Mouse (Mus musculus) intestine, embryonic 14.5 days (tissue): ENCODE measurements around the gene Prdm16. TPM values are rescaled to one million over a fixed set of nuclear protein-coding genes. Genes with fewer than 3 reads are reported as not detected.

Source experiments
- ATAC-seq: fragments of 200-750 bp; cut with Nextera tagmentation; replicated peaks from 2 replicates; pipeline ENCODE4 v1.8.0; 2017; ENCODE audit warnings: low read depth, moderate number of reproducible peaks, moderate TSS enrichment, moderate library complexity; ENCODE audit not compliant: low FRiP score, low TSS enrichment
- DNase-seq: peaks from one replicate; pipeline ENCODE4 v3.0.0-alpha.2; 2018; ENCODE audit warnings: low spot score
- H3K27ac ChIP-seq: fragments of 300-500 bp; sonication (generic); 2 replicates; pipeline ENCODE4 v1.5.1; 2014; ENCODE audit warnings: low read depth, mild to moderate bottlenecking, control low read depth
- H3K27me3 ChIP-seq: fragments of 300-500 bp; sonication (generic); replicated peaks from 2 replicates; pipeline ENCODE4 v1.6.1; 2014; ENCODE audit warnings: low read length, control low read depth; ENCODE audit not compliant: control insufficient read depth, insufficient read depth
- H3K36me3 ChIP-seq: fragments of 300-500 bp; sonication (generic); 2 replicates; pipeline ENCODE4 v1.6.1; 2014; ENCODE audit warnings: low read length, control low read depth; ENCODE audit not compliant: control insufficient read depth, insufficient read depth
- H3K4me1 ChIP-seq: fragments of 300-500 bp; sonication (generic); replicated peaks from 2 replicates; pipeline ENCODE4 v1.6.1; 2014; ENCODE audit warnings: low read length, control low read depth, mixed read lengths; ENCODE audit not compliant: control insufficient read depth, insufficient read depth
- H3K4me2 ChIP-seq: fragments of 300-500 bp; sonication (generic); 2 replicates; pipeline ENCODE4 v1.6.1; 2014; ENCODE audit warnings: low read length
- H3K4me3 ChIP-seq: fragments of 300-500 bp; sonication (generic); 2 replicates; pipeline ENCODE4 v1.5.1; 2014; ENCODE audit warnings: low read depth, low read length, control low read depth, mixed read lengths
- H3K9ac ChIP-seq: fragments of 300-500 bp; sonication (generic); 2 replicates; pipeline ENCODE4 v1.6.1; 2014; ENCODE audit warnings: mild to moderate bottlenecking, low read length
- H3K9me3 ChIP-seq: fragments of 300-500 bp; sonication (generic); 2 replicates; pipeline ENCODE4 v1.6.1; 2016; ENCODE audit warnings: low read length, control low read depth; ENCODE audit not compliant: control insufficient read depth
- WGBS: fragments of 180-500 bp; shearing (Covaris S2); extraction: QIAGEN DNeasy Blood & Tissue Kit; methylation state at CpG from one replicate; pipeline ENCODE4 v1.1.7; 2014; 5-methylcytosine and 5-hydroxymethylcytosine counted together
- polyA plus RNA-seq: library from polyadenylated mRNA; unstranded; fragments of >200 nt; fragmentation: Nextera tagmentation; extraction: Ambion mirVana; gene quantifications from 2 replicates; pipeline ENCODE4 v1.2.1, GENCODE M21; 2014

Prdm16 gene
- polyA plus RNA-seq, 1 experiment from 2014 or later = 19.7 TPM

DNA sequence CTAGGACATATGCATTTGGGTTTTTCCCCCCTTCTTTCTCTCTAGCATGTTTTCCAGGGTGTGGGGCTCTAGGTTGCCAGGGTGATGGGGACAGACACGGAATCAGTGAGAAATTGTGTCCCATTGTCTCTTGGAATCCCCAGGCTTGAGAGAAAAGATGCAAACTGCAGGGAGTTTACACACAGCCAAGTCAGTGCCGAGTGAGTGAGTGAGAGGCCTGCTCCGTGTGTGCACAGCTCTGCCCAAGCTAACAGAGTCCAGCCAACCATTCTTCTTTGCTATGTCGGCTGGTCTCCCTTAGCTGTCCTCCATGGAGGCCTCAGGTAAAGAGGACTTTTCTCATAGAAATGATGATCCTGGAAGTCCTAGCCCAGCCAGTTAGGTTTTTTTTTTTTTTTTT lies 233.7 kb downstream of the Prdm16 start:
- no peak overlapping the region for H3K4me2 ChIP-seq
- DNase-seq (no peak), ATAC-seq (no peak)
- no peaks in the 10 kb centered on the region for H3K36me3 ChIP-seq
- H3K9ac ChIP-seq = no peak overlapping the region
- H3K4me1 ChIP-seq = peaks cover 24% of the 10 kb centered on the region
- no peaks in the 10 kb centered on the region for H3K9me3 ChIP-seq
- H3K27me3 ChIP-seq = no peaks in the 10 kb centered on the region
- 51% methylated on average over 4 of the region's 4 CpGs for WGBS
- no peak overlapping the region; the same call in 1 of the 2 replicates for H3K27ac ChIP-seq
- no peak overlapping the region for H3K4me3 ChIP-seq

GRCm38 (mm10) chr4:154401982-154402932 lies 234.4 kb downstream of the Prdm16 start:
- DNase-seq (no peak), ATAC-seq (no peak)
- H3K27me3 ChIP-seq = no peaks in the 10 kb centered on the region
- no peak overlapping the region for H3K9ac ChIP-seq
- H3K9me3 ChIP-seq = no peaks in the 10 kb centered on the region
- peaks cover 24% of the 10 kb centered on the region for H3K4me1 ChIP-seq
- no peak overlapping the region; the same call in 1 of the 2 replicates for H3K27ac ChIP-seq
- no peak overlapping the region for H3K4me3 ChIP-seq
- H3K36me3 ChIP-seq = no peaks in the 10 kb centered on the region
- WGBS = 56% methylated on average over 10 of the region's 10 CpGs
- no peak overlapping the region for H3K4me2 ChIP-seq

- Histone ChIP-seq H3K27ac (no peak overlapping the region), H3K4me1 (peaks cover 24% of the 10 kb centered on the region), H3K9ac (no peak overlapping the region), H3K4me3 (no peak overlapping the region), H3K4me2 (no peak overlapping the region), H3K9me3 (no peaks in the 10 kb centered on the region), H3K36me3 (no peaks in the 10 kb centered on the region), H3K27me3 (no peaks in the 10 kb centered on the region)
- ATAC-seq = peak; percentile 61
- DNase-seq = no peak
- WGBS = 14% methylated on average over 5 of the region's 5 CpGs
These were observed 235.3 kb downstream of the Prdm16 start for GRCm38 (mm10) chr4:154401379-154401778.

GRCm38 (mm10) chr4:154400256-154401171 lies 236.2 kb downstream of the Prdm16 start:
- WGBS = 68% methylated on average over 24 of the region's 24 CpGs
- Histone ChIP-seq H3K9me3 (no peaks in the 10 kb centered on the region), H3K27ac (0 out of 2 replicates have a peak overlapping the region, but pooled peaks have one; percentile 5), H3K36me3 (no peaks in the 10 kb centered on the region), H3K4me2 (no peak overlapping the region), H3K4me3 (no peak overlapping the region), H3K9ac (no peak overlapping the region), H3K27me3 (no peaks in the 10 kb centered on the region), H3K4me1 (peaks cover 24% of the 10 kb centered on the region)
- ATAC-seq = 0 out of 2 replicates have a peak, but pooled peaks have one; percentile 7
- no peak for DNase-seq

DNA sequence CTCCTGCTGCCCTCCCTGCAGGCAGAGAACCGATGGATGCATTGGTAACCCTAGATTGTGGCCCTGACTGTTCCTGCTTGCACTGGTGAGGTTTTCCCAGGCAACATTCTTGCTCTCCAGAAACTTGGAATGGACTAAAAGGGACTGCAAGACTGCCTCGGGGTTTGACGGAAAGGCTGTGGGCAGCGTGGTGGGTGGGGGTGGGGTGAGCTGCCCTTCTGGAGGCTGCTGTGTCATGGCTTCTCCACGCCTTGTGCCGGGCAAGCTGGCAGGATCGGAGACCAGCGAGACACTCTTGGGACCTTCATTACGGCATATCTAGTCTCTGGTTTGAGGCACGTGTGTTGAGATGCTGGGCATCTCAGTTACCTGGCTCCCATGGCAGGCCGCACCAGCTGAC lies 237.0 kb downstream of the Prdm16 start:
- peaks cover 24% of the 10 kb centered on the region for H3K4me1 ChIP-seq
- DNase-seq = no peak
- H3K9me3 ChIP-seq = no peaks in the 10 kb centered on the region
- no peak overlapping the region for H3K4me2 ChIP-seq
- no peak overlapping the region for H3K9ac ChIP-seq
- H3K36me3 ChIP-seq = no peaks in the 10 kb centered on the region
- no peak overlapping the region for H3K27ac ChIP-seq
- H3K27me3 ChIP-seq = no peaks in the 10 kb centered on the region
- no peak for ATAC-seq
- WGBS = 85% methylated on average over 11 of the region's 11 CpGs
- H3K4me3 ChIP-seq = no peak overlapping the region

- DNase-seq (no peak), ATAC-seq (no peak)
- WGBS = 87% methylated on average over 14 of the region's 14 CpGs
- Histone ChIP-seq H3K9ac (no peak overlapping the region), H3K36me3 (no peaks in the 10 kb centered on the region), H3K4me3 (no peak overlapping the region), H3K4me2 (no peak overlapping the region), H3K4me1 (peaks cover 14% of the 10 kb centered on the region), H3K9me3 (no peaks in the 10 kb centered on the region), H3K27me3 (no peaks in the 10 kb centered on the region), H3K27ac (no peak overlapping the region)
These were observed 239.9 kb downstream of the Prdm16 start for GRCm38 (mm10) chr4:154396652-154397301.

DNA sequence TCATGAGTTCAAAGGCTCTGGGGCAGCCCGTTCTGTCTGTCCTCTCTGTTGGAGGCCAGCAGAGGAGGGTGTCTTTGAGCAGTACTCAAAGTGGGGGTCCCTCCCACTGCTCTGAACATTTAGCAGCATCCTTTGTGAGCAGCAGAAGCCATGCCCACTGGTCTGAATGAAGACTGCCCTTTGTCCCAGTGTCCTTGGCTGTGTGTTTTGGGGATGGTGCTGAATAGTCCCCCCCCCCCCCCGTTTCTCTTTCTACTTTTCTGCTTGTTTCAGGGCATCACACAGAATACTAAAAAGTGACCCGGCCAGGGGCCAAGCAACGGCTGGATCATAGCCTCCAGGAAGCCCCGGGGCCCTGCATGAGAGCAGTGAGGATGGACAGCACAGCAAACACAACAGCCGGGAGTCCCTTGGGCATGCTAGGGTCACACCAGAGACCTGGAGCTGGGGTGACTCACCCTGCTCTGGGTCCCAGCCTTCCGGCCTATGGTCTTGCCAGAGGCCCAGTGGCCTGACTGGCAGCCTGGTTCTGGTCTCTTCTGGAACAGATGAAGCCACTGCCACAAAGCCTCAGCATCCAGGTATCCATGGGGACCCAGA lies 242.4 kb downstream of the Prdm16 start:
- Histone ChIP-seq H3K9ac (no peak overlapping the region), H3K4me1 (peaks cover 14% of the 10 kb centered on the region), H3K4me2 (no peak overlapping the region), H3K27me3 (no peaks in the 10 kb centered on the region), H3K9me3 (no peaks in the 10 kb centered on the region), H3K4me3 (no peak overlapping the region), H3K27ac (no peak overlapping the region), H3K36me3 (no peaks in the 10 kb centered on the region)
- 62% methylated on average over 7 of the region's 7 CpGs for WGBS
- ATAC-seq (no peak), DNase-seq (no peak)
